Mouse (Mus musculus) neural tube, embryonic 13.5 days (tissue): ENCODE results near the gene Ifna16. TPM values are rescaled to one million over a fixed set of nuclear protein-coding genes. Genes with fewer than 3 reads are reported as not detected.

ENCODE experiments used
- ATAC-seq: fragments of 200-750 bp; cut with Nextera tagmentation; 2 replicates; pipeline ENCODE4 v1.8.0; 2017; ENCODE audit warnings: low read depth, mild to moderate bottlenecking, moderate TSS enrichment, moderate library complexity
- H3K27ac ChIP-seq: fragments of 300-500 bp; sonication (generic); replicated peaks from 2 replicates; pipeline ENCODE4 v1.5.1; 2015; ENCODE audit warnings: moderate library complexity, mild to moderate bottlenecking, inconsistent platforms
- H3K27me3 ChIP-seq: fragments of 300-500 bp; sonication (generic); 2 replicates; pipeline ENCODE4 v1.6.1; 2015; ENCODE audit warnings: mild to moderate bottlenecking, inconsistent platforms
- H3K36me3 ChIP-seq: fragments of 300-500 bp; sonication (generic); 2 replicates; pipeline ENCODE4 v1.6.1; 2015; ENCODE audit warnings: mild to moderate bottlenecking, inconsistent platforms
- H3K4me1 ChIP-seq: fragments of 300-500 bp; sonication (generic); replicated peaks from 2 replicates; pipeline ENCODE4 v1.6.1; 2015; ENCODE audit warnings: inconsistent platforms
- H3K4me2 ChIP-seq: fragments of 300-500 bp; sonication (generic); 2 replicates; pipeline ENCODE4 v1.6.1; 2015; ENCODE audit warnings: inconsistent platforms, mild to moderate bottlenecking, moderate library complexity
- H3K4me3 ChIP-seq: fragments of 300-500 bp; sonication (generic); 2 replicates; pipeline ENCODE4 v1.5.1; 2015; ENCODE audit warnings: mild to moderate bottlenecking, inconsistent platforms
- H3K9ac ChIP-seq: fragments of 300-500 bp; sonication (generic); 2 replicates; pipeline ENCODE4 v1.6.1; 2015; ENCODE audit warnings: moderate library complexity, mild to moderate bottlenecking, inconsistent platforms
- H3K9me3 ChIP-seq: fragments of 300-500 bp; sonication (generic); 2 replicates; pipeline ENCODE4 v1.6.1; 2016; ENCODE audit warnings: inconsistent platforms
- WGBS: fragments of 180-500 bp; shearing (Covaris S2); methylation state at CpG from one replicate; pipeline ENCODE4 v1.1.7; 2015; 5-methylcytosine and 5-hydroxymethylcytosine counted together
- polyA plus RNA-seq: library from polyadenylated mRNA; unstranded; fragments of >200 nt; fragmentation: Nextera tagmentation; extraction: Ambion mirVana; gene quantifications from 2 replicates; pipeline ENCODE4 v1.2.1, GENCODE M21; 2015

Gene Ifna16
- polyA plus RNA-seq: not detected in 2 replicates

GRCm38 (mm10) chr4:88676824-88677223, at the start of gene Ifna16:
TSS of gene Ifna16 (minus strand) at chr4:88676924.
- WGBS: 88% methylated on average over 1 of the region's 1 CpGs
- Histone ChIP-seq H3K4me3 (no peak within 1 kb of the TSS), H3K9me3 (no peaks in the 10 kb centered on the region), H3K4me1 (no peaks in the 10 kb centered on the region), H3K9ac (no peak within 1 kb of the TSS), H3K4me2 (no peak within 1 kb of the TSS), H3K27me3 (no peaks in the 10 kb centered on the region), H3K27ac (no peak within 1 kb of the TSS), H3K36me3 (no peaks in the 10 kb centered on the region)
- no peak for ATAC-seq

GRCm38 (mm10) chr4:88723497-88724090, 46.9 kb upstream of the Ifna16 start:
- Histone ChIP-seq H3K9ac (no peak overlapping the region), H3K27ac (no peak overlapping the region), H3K36me3 (peaks cover 8% of the 10 kb centered on the region), H3K4me1 (peaks cover 26% of the 10 kb centered on the region), H3K27me3 (no peaks in the 10 kb centered on the region), H3K4me3 (no peak overlapping the region), H3K9me3 (no peaks in the 10 kb centered on the region), H3K4me2 (no peak overlapping the region)
- 49% methylated on average over 8 of the region's 8 CpGs for WGBS
- ATAC-seq: no peak

- Histone ChIP-seq H3K4me2 (peak within 1 kb of the TSS; percentile 88), H3K4me3 (peak within 1 kb of the TSS; percentile 76), H3K4me1 (peaks cover 35% of the 10 kb centered on the region), H3K9me3 (no peaks in the 10 kb centered on the region), H3K9ac (peak within 1 kb of the TSS; percentile 97), H3K36me3 (peaks cover 13% of the 10 kb centered on the region), H3K27me3 (no peaks in the 10 kb centered on the region), H3K27ac (peak within 1 kb of the TSS; percentile 97)
- under 1% methylated on average over 82 of the region's 82 CpGs for WGBS
- ATAC-seq: peak; percentile 97
Measured at GRCm38 (mm10) chr4:88721791-88722721, 45.3 kb upstream of the Ifna16 start, which contains the start of the genes Gm26566 and Klhl9. TSS of gene Gm26566 (plus strand) at chr4:88721805. TSS of gene Klhl9 (minus strand) at chr4:88722465.

GRCm38 (mm10) chr4:88718715-88719114, 42.0 kb upstream of the Ifna16 start:
- H3K9me3 ChIP-seq: no peaks in the 10 kb centered on the region
- peaks cover 42% of the 10 kb centered on the region for H3K4me1 ChIP-seq
- H3K27ac ChIP-seq: no peak overlapping the region
- H3K4me3 ChIP-seq: peak overlapping the region; percentile 29
- ATAC-seq: no peak
- peaks cover 40% of the 10 kb centered on the region for H3K36me3 ChIP-seq
- H3K9ac ChIP-seq: peak overlapping the region; percentile 61
- WGBS: 62% methylated on average over 1 of the region's 1 CpGs
- peak overlapping the region; percentile 88 for H3K4me2 ChIP-seq
- H3K27me3 ChIP-seq: no peaks in the 10 kb centered on the region

GRCm38 (mm10) chr4:88715059-88715458, 38.3 kb upstream of the Ifna16 start:
- Histone ChIP-seq H3K9ac (no peak overlapping the region), H3K4me3 (no peak overlapping the region), H3K9me3 (no peaks in the 10 kb centered on the region), H3K4me1 (peaks cover 28% of the 10 kb centered on the region), H3K27me3 (no peaks in the 10 kb centered on the region), H3K27ac (no peak overlapping the region), H3K36me3 (peaks cover 45% of the 10 kb centered on the region), H3K4me2 (no peak overlapping the region)
- no peak for ATAC-seq

- no peak overlapping the region for H3K4me3 ChIP-seq
- no peak overlapping the region for H3K4me2 ChIP-seq
- 86% methylated on average over 1 of the region's 1 CpGs for WGBS
- H3K9me3 ChIP-seq: no peaks in the 10 kb centered on the region
- H3K27me3 ChIP-seq: no peaks in the 10 kb centered on the region
- H3K4me1 ChIP-seq: peaks cover 21% of the 10 kb centered on the region
- no peak overlapping the region for H3K27ac ChIP-seq
- H3K9ac ChIP-seq: no peak overlapping the region
- ATAC-seq: no peak
- H3K36me3 ChIP-seq: peaks cover 47% of the 10 kb centered on the region
Measured at GRCm38 (mm10) chr4:88714281-88714680, 37.6 kb upstream of the Ifna16 start.

GRCm38 (mm10) chr4:88707128-88707826, 30.6 kb upstream of the Ifna16 start:
- Histone ChIP-seq H3K9me3 (no peaks in the 10 kb centered on the region), H3K36me3 (peaks cover 8% of the 10 kb centered on the region; the same call in 1 of the 2 replicates), H3K4me2 (no peak overlapping the region), H3K27me3 (no peaks in the 10 kb centered on the region), H3K27ac (no peak overlapping the region), H3K4me3 (no peak overlapping the region), H3K4me1 (no peaks in the 10 kb centered on the region), H3K9ac (no peak overlapping the region)
- no peak for ATAC-seq
- WGBS: 83% methylated on average over 1 of the region's 1 CpGs

GRCm38 (mm10) chr4:88705924-88706323, 29.2 kb upstream of the Ifna16 start:
- Histone ChIP-seq H3K4me3 (no peak overlapping the region), H3K36me3 (peaks cover 8% of the 10 kb centered on the region; the same call in 1 of the 2 replicates), H3K4me2 (no peak overlapping the region), H3K27ac (no peak overlapping the region), H3K27me3 (no peaks in the 10 kb centered on the region), H3K9ac (no peak overlapping the region), H3K4me1 (no peaks in the 10 kb centered on the region), H3K9me3 (no peaks in the 10 kb centered on the region)
- no peak for ATAC-seq
- WGBS: 44% methylated on average over 3 of the region's 3 CpGs

- Histone ChIP-seq H3K27ac (no peak overlapping the region), H3K4me1 (no peaks in the 10 kb centered on the region), H3K27me3 (0 out of 2 replicates have a peak, but pooled peaks cover 3% of the 10 kb centered on the region), H3K9me3 (no peaks in the 10 kb centered on the region), H3K9ac (no peak overlapping the region), H3K36me3 (no peaks in the 10 kb centered on the region), H3K4me3 (no peak overlapping the region), H3K4me2 (no peak overlapping the region)
- no peak for ATAC-seq
- WGBS: 79% methylated on average over 1 of the region's 1 CpGs
Measured at GRCm38 (mm10) chr4:88699301-88699700, 22.6 kb upstream of the Ifna16 start.

GRCm38 (mm10) chr4:88698781-88699180, 22.1 kb upstream of the Ifna16 start:
- Histone ChIP-seq H3K4me2 (no peak overlapping the region), H3K27me3 (0 out of 2 replicates have a peak, but pooled peaks cover 3% of the 10 kb centered on the region), H3K27ac (no peak overlapping the region), H3K4me1 (no peaks in the 10 kb centered on the region), H3K36me3 (no peaks in the 10 kb centered on the region), H3K9ac (no peak overlapping the region), H3K4me3 (no peak overlapping the region), H3K9me3 (no peaks in the 10 kb centered on the region)
- 89% methylated on average over 5 of the region's 5 CpGs for WGBS
- no peak for ATAC-seq

- no peak for ATAC-seq
- no peak overlapping the region for H3K4me3 ChIP-seq
- H3K9me3 ChIP-seq: no peaks in the 10 kb centered on the region
- H3K4me1 ChIP-seq: no peaks in the 10 kb centered on the region
- no peaks in the 10 kb centered on the region for H3K36me3 ChIP-seq
- WGBS: 82% methylated on average over 4 of the region's 4 CpGs
- H3K27me3 ChIP-seq: 0 out of 2 replicates have a peak, but pooled peaks cover 3% of the 10 kb centered on the region
- no peak overlapping the region for H3K9ac ChIP-seq
- no peak overlapping the region for H3K4me2 ChIP-seq
- H3K27ac ChIP-seq: no peak overlapping the region
Measured at GRCm38 (mm10) chr4:88697753-88698152, 21.0 kb upstream of the Ifna16 start.

- Histone ChIP-seq H3K27ac (no peak overlapping the region), H3K27me3 (0 out of 2 replicates have a peak, but pooled peaks cover 3% of the 10 kb centered on the region), H3K9ac (no peak overlapping the region), H3K4me1 (no peaks in the 10 kb centered on the region), H3K4me2 (no peak overlapping the region), H3K36me3 (no peaks in the 10 kb centered on the region), H3K4me3 (no peak overlapping the region), H3K9me3 (no peaks in the 10 kb centered on the region)
- no peak for ATAC-seq
- 51% methylated on average over 6 of the region's 6 CpGs for WGBS
Measured at GRCm38 (mm10) chr4:88697108-88697507, 20.4 kb upstream of the Ifna16 start.
